Mouse (Mus musculus) skeletal muscle tissue, postnatal 0 days (tissue): ENCODE data around the gene Cul9. TPM values are rescaled to one million over a fixed set of nuclear protein-coding genes. Genes with fewer than 3 reads are reported as not detected.

Source experiments
- microRNA-seq, 2 experiments: library from miRNA; unstranded; fragments of <30 nt; microRNA quantifications; one replicate each; pipeline ENCODE4; 2016
- polyA plus RNA-seq: library from polyadenylated mRNA; unstranded; fragments of >200 nt; fragmentation: Nextera tagmentation; extraction: Ambion mirVana; gene quantifications from 2 replicates; pipeline ENCODE4 v1.2.1, GENCODE M21; 2015

Cul9 gene
- 3.8 and 4.6 TPM in 2 replicates for polyA plus RNA-seq

GRCm38 (mm10) chr17:46545813-46546564 lies at the start of gene Cul9:
Gene Cul9 (minus strand): TSS chr17:46546388.

GRCm38 (mm10) chr17:46555673-46556583 lies 9.7 kb upstream of the Cul9 start, which contains the start of gene Srf:
Gene Srf (minus strand): TSS chr17:46556175.

DNA sequence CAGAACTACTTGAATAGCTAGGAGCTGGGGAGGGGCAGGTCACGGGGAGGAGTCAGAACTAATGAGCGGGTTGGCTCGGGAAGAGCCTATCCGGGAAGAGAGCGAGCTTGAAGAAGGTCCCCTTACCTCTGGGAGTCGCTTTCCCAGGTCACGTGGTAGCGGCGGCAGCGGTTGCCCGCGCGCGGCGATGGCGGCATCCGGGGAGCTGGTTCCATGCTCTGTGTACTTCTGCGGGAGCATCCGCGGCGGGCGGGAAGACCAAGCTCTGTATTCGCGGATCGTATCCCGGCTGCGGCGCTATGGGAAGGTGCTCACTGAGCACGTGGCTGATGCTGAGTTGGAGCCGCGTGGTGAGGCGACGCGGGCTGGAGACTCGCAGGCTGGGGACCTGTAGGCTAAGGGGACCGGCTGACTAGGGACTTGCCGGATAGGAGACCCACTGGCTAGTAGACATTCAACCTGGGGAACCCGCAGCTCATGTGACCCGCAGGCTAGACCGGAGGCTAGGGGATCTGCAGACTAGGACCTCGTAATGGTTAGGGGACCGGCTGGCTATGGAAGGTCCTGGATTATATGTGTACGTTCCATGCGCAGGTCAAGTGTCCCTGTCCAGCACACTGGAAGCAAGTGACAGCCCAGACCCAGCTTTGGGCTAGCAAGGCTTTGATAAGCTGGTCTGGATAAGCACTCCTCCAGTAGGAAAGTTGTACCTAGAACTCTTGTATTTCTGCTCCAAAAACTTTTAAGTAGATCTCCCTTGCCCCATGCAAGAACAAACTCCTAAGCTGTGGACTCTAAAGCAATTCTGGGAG lies 49.4 kb downstream of the Cul9 start, which contains the start of gene Dnph1:
Dnph1 (plus strand) TSS at position 89 of the 812 bp plus-strand sequence.

GRCm38 (mm10) chr17:46487431-46487830 lies 58.8 kb downstream of the Cul9 start, which contains the start of gene Ttbk1:
Gene Ttbk1 (minus strand): TSS chr17:46487675.

Small RNAs within 50 kb of the gene (microRNA-seq; reads per million reads assigned to microRNA genes)
- 1.0 to 1.1 reads per million in 2 experiments for gene Mir6976

Other genes starting within 250 kb of the Cul9 start
- gene Dlk2, start 249.0 kb downstream of the Cul9 start, polyA plus RNA-seq, result 3.2 and 3.7 TPM in 2 replicates
- 2.7 and 2.8 TPM in 2 replicates for gene Abcc10, start 218.0 kb downstream of the Cul9 start, polyA plus RNA-seq
- 4.8 and 5.7 TPM in 2 replicates for gene Zfp318, start 162.7 kb downstream of the Cul9 start, polyA plus RNA-seq
- 0.96 and 2.6 TPM in 2 replicates for gene Crip3, start 117.5 kb downstream of the Cul9 start, polyA plus RNA-seq
- gene Slc22a7, start 107.9 kb downstream of the Cul9 start, polyA plus RNA-seq, result not detected in 2 replicates
- 0.02 and 0.03 TPM in 2 replicates for gene Ttbk1, start 58.7 kb downstream of the Cul9 start, polyA plus RNA-seq
- gene Dnph1, start 49.7 kb downstream of the Cul9 start, polyA plus RNA-seq, result 4.4 and 6.8 TPM in 2 replicates
- 11.5 and 11.8 TPM in 2 replicates for gene Srf, start 9.8 kb upstream of the Cul9 start, polyA plus RNA-seq
- gene Ptk7, start 83.1 kb upstream of the Cul9 start, polyA plus RNA-seq, result 27.0 and 29.7 TPM in 2 replicates
- gene Klc4, start 99.6 kb upstream of the Cul9 start, polyA plus RNA-seq, result 21.3 and 22.1 TPM in 2 replicates
- gene Mrpl2, start 99.8 kb upstream of the Cul9 start, polyA plus RNA-seq, result 162 and 164 TPM in 2 replicates
- gene Cul7, start 103.9 kb upstream of the Cul9 start, polyA plus RNA-seq, result 29.7 and 30.6 TPM in 2 replicates
- 31.2 and 38.9 TPM in 2 replicates for gene Rrp36, start 128.0 kb upstream of the Cul9 start, polyA plus RNA-seq
- gene Mea1, start 132.4 kb upstream of the Cul9 start, polyA plus RNA-seq, result 77.9 and 84.1 TPM in 2 replicates
- gene Klhdc3, start 134.5 kb upstream of the Cul9 start, polyA plus RNA-seq, result 276 and 315 TPM in 2 replicates
- gene Ppp2r5d, start 158.7 kb upstream of the Cul9 start, polyA plus RNA-seq, result 40.9 and 43.3 TPM in 2 replicates
- gene Pex6, start 165.1 kb upstream of the Cul9 start, polyA plus RNA-seq, result 12.0 and 16.9 TPM in 2 replicates
- 2.6 and 3.7 TPM in 2 replicates for gene Gnmt, start 182.8 kb upstream of the Cul9 start, polyA plus RNA-seq
- gene Cnpy3, start 205.8 kb upstream of the Cul9 start, polyA plus RNA-seq, result 22.4 and 30.1 TPM in 2 replicates
- gene Ptcra, start 217.3 kb upstream of the Cul9 start, polyA plus RNA-seq, result 0.18 and 0.23 TPM in 2 replicates
- 74.0 and 78.1 TPM in 2 replicates for gene 2310039H08Rik, start 226.2 kb upstream of the Cul9 start, polyA plus RNA-seq
- gene Rpl7l1, start 236.3 kb upstream of the Cul9 start, polyA plus RNA-seq, result 64.8 and 75.2 TPM in 2 replicates